Mouse (Mus musculus) thymus, adult 2 months (tissue): ENCODE measurements around the gene Gm3417.
"Not testable (repeated sequence)": the region's sequence is repeated elsewhere in the genome, so short reads cannot be mapped to it uniquely, and the experiment has no call there.

ENCODE experiments used
- CTCF ChIP-seq: fragments of 200-500 bp; IDR thresholded peaks from 2 replicates; pipeline ENCODE4 v1.5.1; 2012; ENCODE audit warnings: mild to moderate bottlenecking, control low read depth, low read length, moderate library complexity, borderline replicate concordance; ENCODE audit not compliant: control insufficient read depth, poor library complexity, insufficient read depth; ENCODE audit errors: extremely low read depth
- POLR2A ChIP-seq: fragments of 200-500 bp; IDR thresholded peaks from 2 replicates; pipeline ENCODE4 v1.6.1; 2012; ENCODE audit warnings: mild to moderate bottlenecking, low read length, control low read depth, moderate library complexity; ENCODE audit not compliant: control insufficient read depth, poor library complexity, insufficient read depth; ENCODE audit errors: extremely low read depth

GRCm38 (mm10) chr17:15000047-15000446 is 21.5 kb upstream of the Gm3417 start:
- TF ChIP-seq CTCF, POLR2A: not testable (repeated sequence)
